Mouse (Mus musculus): ENCODE results near the gene Trp53i13.

Trp53i13 gene

GRCm38 (mm10) chr11:77464684-77465083 is 51.1 kb downstream of the Trp53i13 start:
- no peak for ATAC-seq (ENCODE audit: insufficient number of reproducible peaks, low FRiP score, low TSS enrichment)

GRCm38 (mm10) chr11:77463786-77464185 is 52.0 kb downstream of the Trp53i13 start:
- no peak for ATAC-seq (ENCODE audit: insufficient number of reproducible peaks, low FRiP score, low TSS enrichment)

- no peak for ATAC-seq (ENCODE audit: insufficient number of reproducible peaks, low FRiP score, low TSS enrichment)
Observed at GRCm38 (mm10) chr11:77463101-77463445, 52.7 kb downstream of the Trp53i13 start.

- 0 out of 2 replicates have a peak, but pooled peaks have one; percentile 41 for ATAC-seq (ENCODE audit: insufficient number of reproducible peaks, low FRiP score, low TSS enrichment)
Observed at GRCm38 (mm10) chr11:77462283-77463100, 53.3 kb downstream of the Trp53i13 start, which contains the start of gene Coro6. TSS of gene Coro6 (plus strand) at chr11:77462411.

GRCm38 (mm10) chr11:77461856-77462255 is 53.9 kb downstream of the Trp53i13 start:
- ATAC-seq (ENCODE audit: insufficient number of reproducible peaks, low FRiP score, low TSS enrichment) = no peak

Measured in cerebellum, adult (tissue).